Mouse (Mus musculus) heart, adult 18-20 months (tissue): ENCODE measurements around the gene Galnt17. TPM values are rescaled to one million over a fixed set of nuclear protein-coding genes. Genes with fewer than 3 reads are reported as not detected.

ENCODE experiments used
- DNase-seq, 2 experiments: peaks; one replicate each; pipeline ENCODE4 v3.0.0; 2021 to 2022; ENCODE audit warnings: mixed read lengths in 1 of 2
- total RNA-seq, 2 experiments: library from RNA; stranded (reverse); gene quantifications; 2 replicates each; pipeline ENCODE4 v1.2.3; 2021

Gene Galnt17
- total RNA-seq, 2 experiments from 2014 or later = 3.2 to 4.0 TPM

DNA sequence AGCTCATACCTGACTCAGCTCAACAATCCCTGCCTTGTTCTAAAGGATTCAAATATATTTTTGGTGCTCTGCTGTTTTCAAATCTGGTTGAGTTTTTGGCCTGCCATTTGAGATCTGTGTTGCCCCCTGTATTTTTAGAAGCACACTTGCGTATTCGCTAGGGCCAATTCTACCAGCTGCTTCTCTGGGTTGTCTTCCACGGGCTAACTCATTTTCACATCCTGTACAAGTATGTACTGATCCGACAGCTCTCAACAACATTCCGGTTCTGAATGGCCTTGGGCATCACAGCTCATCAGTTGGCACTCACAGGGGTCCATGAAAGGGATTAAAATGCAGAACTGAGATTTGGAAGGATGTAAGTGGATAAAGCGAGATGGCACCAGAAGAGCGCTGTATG lies 382.6 kb downstream of the Galnt17 start:
- DNase-seq = no peak

DNA sequence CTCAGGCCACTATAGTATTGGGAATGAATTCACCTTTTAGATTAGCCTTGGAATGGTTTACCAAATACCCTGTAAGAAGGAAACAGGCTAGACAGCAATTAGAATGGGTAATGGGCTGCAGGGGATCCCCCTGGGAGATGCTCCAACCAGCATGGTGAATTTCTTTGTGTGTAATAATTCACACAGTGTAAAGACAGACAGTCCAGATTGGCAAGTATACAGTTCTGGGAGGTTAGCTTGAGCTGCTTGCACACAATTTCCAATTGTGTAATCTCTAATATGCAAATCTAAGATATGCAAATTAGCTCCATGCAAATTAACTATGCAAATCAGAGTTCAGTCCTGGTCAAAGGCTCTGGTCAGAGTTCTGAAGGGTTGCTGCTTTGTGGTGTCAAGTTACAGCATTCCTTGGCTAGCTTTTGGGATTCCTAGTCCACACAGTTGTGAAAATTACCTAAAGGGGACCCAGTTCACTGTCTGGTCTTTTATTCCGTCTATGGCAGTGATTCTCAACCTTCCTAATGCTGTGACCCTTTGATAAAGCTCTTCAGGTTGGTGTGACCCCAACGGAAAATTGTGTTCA lies 384.0 kb downstream of the Galnt17 start:
- DNase-seq = peak in 1 of 2 experiments; percentile 1

DNA sequence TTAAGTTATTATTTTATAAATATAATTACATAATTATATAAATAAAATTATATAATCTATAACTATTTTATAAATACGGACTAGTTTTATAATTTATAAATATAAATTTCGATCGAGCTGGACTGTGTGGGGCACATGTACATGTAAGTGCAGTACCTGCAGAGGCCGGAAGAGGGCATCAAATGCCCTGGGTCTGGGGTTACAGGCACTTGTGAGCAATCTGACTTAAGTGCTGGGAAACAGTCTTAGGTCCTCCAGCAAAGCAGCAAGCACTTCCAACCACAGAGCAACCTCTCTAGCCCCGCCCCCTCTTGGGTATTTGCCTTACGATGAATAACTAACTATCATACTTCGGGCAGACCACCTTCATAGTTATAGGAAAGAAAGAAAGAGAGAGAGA lies 388.3 kb downstream of the Galnt17 start:
- no peak for DNase-seq

DNA sequence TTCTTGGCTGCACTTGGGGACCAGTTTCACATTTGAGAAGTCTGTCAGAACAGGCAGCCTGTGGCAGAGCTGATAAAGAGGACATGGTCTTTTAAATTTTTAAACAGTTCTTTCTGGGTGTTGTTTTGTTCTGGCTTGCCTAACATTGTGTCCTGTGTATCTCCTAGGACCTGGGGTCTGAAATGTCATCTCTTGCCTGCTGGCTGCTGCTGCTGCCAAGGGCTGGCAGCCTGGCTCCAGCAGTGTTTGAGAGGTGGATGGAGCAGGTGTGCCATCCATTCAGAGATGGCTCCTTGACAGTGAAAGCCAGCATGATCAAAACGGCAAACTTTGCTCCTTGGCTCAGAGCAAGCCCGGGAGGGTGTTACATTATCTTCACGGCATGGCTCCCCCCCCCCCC lies 393.7 kb downstream of the Galnt17 start:
- DNase-seq = no peak

DNA sequence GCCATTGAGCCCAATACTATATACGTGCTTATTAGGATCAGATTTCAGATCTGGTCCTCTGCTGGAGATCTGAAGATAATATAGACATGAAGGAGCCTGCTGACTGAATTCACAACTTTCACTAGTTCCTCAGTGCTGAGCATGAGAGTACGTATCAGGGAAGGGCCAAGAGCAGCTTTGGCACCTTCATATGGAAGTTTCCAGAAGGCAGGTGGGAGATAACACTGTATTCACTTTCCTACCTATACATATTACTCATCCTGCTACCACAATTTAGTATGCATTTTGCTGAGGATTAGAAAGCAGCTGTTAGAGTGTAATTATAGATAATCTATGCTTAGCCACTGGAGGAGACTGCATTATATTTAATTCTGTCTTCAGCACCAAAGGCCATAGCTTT lies 396.7 kb downstream of the Galnt17 start:
- DNase-seq = no peak

DNA sequence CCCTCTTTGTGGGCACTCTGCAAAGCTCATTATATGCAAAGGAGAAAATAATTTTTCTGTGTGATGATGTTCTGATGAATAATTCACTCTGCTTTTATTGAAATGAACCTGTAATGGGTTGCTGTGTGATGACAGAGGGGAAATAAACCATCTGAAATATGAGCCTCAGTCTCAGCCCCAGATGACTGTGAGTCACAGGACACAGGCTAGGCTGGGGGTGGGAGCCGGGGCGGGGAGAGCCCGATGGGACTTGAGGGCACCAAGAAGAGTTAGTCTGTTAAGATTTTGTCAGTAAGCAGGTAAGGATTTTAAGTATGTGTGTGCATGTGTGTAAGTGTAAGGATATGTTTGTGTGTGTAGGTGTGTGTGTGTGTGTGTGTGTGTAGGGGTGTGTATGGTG lies 406.6 kb downstream of the Galnt17 start:
- DNase-seq = no peak

DNA sequence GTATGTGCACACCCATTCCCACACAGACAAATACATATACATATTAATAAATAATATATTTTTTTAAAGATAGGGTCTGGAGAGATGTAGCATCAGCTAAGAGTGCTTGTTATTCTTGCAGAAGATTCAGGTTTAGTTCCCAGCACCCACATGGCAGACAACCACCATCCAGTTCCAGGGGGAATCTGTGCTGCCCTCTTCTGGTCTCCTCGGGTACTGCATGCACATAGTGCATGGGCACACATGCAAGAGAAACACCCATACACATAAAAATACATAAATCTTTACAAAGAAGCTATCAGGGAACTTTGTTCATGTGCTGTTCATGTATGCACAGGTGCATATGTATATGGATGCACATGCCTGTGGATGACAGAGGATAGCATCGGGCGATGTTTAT lies 412.3 kb downstream of the Galnt17 start:
- DNase-seq = no peak

DNA sequence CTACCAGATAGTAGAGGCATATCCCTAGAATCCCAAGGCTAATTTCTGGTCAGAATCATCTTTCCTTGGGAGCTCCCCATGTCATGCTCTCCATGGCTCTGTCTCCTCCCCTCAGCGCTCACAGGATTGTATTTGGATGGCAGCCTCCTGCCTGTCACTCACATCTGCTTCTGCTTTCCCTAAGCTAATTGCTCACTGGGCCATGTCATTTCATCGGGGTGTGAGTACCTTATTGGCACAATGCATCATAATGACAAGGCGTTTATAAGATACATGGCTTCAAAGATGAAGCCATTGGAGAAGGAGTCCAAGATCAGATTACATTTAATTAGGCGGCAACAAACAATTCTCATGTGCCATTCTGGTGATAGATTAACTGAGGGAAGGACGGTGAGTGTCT lies 416.6 kb downstream of the Galnt17 start:
- no peak for DNase-seq

DNA sequence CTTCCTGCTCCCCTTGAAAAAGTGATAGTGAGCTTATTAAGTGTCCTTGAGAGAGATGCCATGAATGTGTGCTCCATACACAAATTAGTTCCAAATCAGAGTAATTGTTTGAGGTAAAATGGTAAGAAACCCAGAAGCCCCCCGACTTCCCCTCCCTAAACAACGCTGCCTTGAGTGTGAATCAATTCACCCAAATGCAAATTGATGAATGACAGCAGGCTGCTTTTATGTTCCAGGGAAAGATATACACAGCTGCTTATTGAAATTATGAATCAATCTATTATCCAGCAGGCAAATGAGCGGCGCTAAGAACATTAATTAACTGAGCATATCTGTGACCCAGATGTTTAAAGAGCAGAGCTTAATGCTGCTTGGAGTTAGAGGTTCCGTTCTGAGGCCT lies 428.0 kb downstream of the Galnt17 start:
- DNase-seq = no peak

DNA sequence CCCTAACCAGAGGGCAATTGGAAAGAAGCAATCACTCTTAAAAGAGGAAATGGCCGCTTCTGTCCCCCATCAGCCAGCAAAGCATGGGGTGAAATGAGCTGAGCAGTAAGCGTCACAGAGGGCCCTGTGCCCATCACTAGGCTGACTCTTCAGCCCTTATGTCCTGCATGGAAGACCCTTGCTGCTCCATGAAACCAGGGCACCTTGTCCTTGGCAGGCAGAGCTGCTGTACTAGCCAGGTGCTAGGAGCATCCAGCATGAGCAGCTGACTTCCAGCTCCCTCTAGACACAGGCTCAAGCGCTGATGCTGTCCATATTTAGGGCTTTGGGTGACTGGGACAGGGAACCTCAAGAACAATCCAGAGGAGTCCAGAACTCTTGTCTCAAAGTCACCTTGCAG lies 432.9 kb downstream of the Galnt17 start:
- DNase-seq = no peak

DNA sequence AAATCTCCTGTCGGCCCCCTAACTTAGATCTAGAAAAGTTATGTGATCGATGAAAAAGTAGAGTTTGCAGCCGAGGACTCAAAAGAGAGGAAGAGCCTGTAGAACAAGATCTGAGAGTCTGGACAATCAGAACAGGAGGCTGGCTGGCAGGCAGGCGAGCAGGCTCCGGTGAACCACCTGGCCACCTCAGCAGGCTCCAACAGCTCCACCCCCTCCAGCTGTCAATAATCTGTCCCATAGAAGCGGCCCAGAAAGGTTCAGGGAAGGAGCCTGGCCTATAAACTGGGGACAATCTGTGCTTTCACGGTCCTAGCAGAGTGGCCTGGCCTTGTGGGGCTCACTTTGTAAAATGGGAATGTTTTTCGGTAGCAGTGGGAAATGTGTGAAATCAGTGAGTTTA lies 437.2 kb downstream of the Galnt17 start:
- no peak for DNase-seq

DNA sequence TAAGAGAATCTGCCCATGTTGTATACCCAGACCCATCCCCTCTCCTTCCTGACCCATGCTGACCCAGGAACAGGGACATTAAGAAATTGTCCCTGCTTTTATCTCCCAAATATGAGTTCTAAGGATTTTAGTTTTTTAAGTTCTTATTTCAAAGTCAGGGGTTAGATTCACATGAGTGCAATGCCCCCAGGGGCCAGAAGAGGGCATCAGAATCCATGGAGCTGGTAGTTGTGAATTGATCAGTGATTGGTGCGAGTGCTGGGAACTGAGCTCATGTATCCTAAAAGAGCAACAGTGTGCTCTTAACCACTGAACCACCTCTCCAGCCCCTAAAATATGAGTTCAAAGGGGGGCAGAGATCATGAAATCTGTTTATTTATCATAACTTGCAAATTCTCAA lies 438.4 kb downstream of the Galnt17 start:
- peak in 1 of 2 experiments; percentile 24 for DNase-seq

DNA sequence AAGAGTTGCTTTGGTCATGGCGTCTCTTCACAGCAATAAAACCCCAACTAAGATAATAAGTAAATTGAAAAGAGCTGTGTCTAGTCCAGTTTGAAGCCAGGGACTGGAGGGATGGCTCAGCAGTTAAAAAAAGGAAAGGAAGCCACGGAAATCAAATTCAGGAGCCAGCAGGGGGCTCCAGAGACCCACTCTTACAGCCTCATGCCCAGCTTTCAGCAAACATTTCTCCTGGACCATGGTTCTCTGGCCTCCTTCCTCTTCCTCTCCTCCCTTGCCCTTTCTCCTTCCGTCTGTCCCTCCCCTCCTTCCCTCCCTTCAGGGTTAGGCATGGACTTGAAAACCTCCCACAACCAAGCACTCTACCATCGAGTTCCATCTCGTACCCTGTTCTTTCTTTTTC lies 446.0 kb downstream of the Galnt17 start:
- DNase-seq = peak in 1 of 2 experiments; percentile 54

DNA sequence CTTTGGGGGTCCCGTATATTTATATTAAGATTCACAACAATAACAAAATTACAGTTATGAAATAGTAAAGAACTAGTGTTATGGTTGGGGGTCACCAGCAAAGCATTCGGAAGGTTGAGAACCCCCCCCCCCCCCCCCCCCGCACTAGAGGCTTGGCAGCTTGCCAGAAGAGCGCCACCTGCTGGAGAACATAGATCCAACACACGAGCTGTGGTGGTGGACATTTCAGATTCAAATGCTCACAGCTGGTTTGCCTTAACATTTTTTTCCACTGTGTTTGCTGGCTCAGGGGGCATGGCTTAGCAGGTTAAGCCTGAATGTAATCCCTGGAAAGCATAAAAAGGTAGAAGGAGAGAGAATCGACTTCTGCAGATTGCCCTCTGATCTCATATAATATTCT lies 448.6 kb downstream of the Galnt17 start:
- DNase-seq = no peak

DNA sequence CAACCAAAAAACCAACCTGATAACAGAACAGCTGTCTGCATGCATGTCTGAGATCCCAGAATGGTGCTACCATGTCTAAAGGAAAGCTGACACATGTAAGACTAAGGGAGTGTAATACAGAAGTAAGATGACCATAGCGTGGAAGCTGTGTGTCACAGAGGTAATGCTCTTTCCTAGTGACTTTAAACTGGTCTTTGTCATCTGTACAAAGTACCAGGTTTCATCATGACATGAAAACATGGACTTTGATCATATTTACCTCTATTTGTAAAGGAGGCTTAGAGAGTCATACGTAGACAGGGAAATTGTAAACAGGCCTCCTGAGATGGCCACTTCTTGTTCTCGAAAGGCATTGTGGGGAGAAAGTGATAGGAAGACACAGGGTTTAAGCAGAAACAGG lies 449.6 kb downstream of the Galnt17 start:
- no peak for DNase-seq

DNA sequence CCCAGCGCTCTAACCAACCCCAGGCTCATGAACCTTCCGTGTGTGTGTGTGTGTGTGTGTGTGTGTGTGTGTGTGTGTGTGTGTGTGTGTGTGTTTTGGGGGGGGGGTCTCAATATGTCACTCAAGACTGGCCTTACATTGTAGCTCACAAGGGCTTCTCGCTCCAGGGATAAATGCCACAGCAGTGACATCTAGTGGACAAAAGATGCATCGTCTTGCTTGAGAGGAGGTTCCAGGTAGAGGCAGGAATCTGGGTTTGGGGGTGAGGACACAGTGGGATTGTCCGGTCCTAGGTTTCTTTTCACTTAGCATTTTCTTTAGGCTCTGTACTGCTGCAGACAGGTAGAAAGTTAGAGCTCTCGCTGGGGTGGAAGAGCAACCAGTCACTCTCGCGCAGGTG lies 450.1 kb downstream of the Galnt17 start:
- peak in 1 of 2 experiments; percentile 57 for DNase-seq

DNA sequence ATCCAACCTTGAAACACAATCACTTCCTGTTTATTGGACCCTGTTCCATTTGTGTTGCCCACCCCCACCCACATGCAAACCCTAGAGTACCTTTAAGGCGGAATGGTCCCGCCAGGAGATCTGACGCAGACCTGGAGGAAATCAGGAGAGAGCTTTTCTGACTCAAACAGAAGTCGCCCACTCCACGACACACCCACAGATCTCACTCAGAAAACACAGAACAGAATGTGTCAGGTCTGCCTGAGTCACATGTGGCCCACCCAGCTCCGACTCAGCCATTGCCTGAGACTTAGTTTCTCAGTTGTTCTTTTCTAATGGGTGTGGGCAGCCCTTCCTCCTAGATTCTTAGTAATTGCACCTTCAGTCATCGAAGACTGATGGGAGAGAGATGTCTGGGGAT lies 453.9 kb downstream of the Galnt17 start:
- no peak for DNase-seq

DNA sequence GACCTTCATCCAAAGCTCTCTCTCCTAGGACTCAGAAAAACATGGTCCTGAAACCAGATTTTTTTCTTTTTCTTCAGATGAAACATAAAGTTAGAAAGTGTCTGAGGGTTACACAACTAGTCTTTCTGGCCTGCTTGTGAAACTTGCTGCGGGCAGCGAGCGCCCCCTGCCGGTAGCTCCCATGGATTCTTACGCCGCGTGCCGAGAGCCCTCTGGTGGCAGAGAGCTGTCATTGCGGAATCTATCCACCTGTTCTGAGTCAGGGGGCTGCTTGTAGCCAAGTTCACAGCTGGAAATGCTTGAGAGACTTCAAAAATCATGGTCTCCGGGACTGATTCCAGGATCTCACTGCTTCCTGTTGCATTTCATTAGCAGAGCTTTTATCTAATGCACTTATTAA lies 454.9 kb downstream of the Galnt17 start:
- DNase-seq = peak; percentile 67 to 92

DNA sequence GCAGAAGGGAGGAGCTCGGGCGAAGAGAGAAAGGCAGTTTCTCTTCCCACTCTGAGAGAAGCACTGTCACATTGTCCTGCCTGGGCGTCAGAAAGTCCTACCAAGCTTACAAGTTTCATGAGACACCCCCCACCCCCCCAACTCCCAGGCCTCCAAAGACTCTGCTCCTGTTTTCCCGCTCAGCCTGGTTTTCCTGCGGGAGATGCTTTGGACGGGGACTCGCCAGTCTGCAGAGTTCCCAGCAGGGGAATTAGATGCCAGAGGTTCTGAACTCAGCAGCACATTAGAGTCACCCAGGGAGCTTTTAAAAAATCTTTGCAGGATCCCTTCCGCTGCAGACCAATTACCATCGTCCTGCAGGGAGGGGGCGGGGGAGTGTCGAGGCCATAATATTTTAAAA lies 456.1 kb downstream of the Galnt17 start:
- no peak for DNase-seq

DNA sequence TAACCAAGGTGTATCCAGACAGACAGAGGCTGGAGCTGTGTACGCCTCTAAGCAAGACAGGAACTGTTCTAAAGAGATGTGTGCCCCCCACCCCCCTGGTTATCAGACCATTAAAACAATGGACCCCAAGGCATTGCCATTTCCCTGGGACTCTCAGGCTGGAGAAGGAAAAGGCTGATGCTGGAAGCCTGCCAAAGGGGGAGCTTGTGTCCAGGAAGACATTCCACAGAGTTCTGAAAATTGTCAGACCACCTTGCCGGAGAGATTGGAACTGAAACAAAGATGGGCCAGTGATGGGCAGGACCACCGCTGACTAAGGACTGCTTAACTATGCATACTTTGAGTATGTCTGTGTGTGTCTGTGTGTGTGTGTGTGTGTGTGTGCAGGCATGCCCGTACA lies 458.7 kb downstream of the Galnt17 start:
- no peak for DNase-seq

DNA sequence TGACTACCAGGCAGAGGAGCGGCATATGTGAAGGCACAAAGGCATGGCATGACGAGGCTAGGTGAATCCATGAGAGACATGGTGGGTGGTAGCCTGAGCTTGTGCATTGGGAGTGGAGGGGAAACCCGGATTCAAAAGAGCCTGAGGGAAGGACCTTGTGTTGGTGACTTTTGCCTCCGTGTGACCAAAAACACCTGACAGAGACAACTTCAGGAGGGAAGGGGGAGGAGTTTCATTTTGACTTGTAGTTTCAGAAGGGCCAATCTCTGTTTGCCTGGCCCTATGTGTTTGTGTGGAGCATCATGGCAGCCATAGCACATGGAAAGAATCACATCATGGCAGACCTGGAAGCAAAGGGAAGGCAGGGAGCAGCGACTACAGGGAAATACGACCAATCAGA lies 459.7 kb downstream of the Galnt17 start:
- DNase-seq = no peak

DNA sequence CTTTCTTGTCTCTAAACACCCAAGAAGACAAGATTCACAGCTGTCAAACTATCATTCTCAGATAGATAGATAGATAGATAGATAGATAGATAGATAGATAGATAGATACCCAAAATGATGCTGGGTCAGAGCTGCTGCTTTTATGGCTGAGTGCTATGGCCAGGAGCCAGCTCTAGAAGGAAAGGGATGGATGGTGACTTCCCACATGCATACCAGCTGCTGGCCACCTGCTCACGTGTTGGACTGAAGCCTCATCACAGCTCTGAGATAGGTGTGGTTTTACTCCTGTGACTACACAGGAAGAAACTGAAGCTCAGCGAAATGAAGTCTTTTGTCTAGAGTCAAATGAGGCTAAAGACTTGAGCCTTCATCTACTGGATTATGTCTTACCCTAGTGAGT lies 482.5 kb downstream of the Galnt17 start:
- no peak for DNase-seq
